Mouse (Mus musculus) thymus, postnatal 4 days (tissue): ENCODE data around the gene Zbtb37.

Experiments
- DNase-seq: peaks from one replicate; pipeline ENCODE4 v3.0.0; 2021

The Zbtb37 gene

DNA sequence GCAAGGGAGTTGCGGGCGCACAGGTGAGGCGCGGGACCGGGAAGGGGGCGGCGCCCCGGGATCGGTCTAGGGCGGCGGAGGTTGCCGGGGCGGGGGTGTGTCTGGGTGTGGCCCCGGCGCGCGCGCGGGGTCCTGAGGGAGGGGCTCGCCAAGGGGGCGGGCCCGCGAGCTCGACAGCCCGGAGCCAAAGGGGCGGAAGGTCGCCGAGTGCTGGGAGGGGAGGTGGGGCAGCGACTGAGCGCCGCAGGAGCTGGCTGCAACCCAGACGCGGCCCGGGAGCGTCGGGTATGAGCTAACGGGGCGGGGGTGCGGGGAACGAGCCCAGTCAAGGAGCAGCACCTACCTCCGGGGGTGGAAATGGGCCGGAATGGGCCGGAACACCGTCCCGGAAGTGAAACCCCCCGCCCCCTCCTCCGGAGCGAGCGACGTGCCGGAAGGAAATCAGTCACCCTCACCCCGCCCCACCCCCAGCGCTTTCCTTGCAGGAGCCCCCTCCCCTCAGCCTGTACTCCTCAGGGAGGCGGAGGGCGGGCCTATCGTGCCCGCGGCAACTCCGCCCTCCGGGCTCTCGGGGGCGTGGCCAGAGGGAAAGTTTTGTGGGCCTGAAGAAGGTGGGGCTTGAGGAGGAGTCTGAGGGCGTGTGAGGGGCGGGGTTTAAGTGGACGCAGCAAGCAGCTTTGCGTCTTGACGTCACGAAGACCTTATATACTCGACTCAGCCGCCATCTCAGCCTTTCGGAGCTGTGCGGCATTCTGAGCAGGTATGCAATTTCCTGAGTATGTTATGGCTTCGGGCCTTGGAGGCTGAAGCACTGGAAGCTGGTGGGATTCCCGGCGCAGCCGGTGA lies at the start of gene Zbtb37:
Gene Zbtb37, minus strand, starts transcription at position 415 of the 846 bp plus-strand sequence.
- peak; percentile 100 for DNase-seq

DNA sequence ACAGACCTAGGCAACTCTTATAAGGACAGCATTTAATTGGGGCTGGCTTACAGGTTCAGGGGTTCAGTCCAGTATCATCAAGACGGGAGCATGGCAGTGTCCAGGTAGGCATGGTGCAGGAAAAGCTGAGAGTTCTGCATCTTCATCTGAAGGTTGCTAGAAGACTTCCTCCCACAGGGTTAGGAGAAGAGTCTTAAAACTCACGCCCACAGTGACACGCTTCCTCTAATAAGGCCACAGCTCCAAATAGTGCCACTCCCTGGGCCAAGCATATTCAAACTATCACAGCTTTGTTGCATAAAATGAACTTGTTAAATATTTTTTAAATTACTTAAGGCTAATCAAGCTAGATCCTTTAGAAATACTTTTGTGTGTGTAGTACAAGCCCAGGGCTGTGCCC lies 42.6 kb upstream of the Zbtb37 start:
- DNase-seq = no peak

DNA sequence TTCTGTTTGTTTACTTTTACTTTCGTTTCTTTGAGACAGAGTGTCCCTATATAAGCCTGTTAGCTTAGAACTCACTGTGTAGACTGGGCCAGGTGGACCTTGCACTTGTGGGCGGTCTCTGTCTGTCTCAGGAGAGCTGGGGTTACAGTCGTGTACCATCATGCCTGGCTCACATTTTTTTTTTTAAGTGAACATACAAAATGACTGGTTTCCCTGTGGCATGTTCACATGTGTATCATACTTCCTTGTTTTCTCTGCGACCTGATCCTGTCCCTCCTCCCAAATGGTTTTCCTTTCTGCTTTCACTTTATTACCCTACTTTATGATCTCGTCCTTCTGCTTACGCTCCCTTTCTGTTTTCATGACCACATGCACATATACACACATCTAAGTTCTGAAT lies 41.6 kb upstream of the Zbtb37 start:
- DNase-seq = no peak

DNA sequence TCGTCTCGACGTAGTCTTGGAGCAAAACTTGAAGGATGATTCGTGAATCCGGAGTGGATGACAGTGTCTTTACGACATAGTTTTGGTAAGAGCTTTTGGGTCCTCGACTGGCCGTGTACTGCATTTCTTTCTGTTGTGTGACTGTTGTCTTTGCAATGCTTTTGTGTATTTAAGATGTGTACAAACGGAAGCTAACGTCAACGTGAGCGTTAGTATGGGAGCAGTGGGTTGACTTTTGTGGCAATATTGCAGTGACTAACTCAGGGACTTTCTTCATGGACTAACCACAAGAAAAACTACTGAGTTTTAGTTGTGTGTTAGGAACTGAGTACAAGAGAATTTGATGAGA lies 36.6 kb upstream of the Zbtb37 start:
- no peak for DNase-seq

DNA sequence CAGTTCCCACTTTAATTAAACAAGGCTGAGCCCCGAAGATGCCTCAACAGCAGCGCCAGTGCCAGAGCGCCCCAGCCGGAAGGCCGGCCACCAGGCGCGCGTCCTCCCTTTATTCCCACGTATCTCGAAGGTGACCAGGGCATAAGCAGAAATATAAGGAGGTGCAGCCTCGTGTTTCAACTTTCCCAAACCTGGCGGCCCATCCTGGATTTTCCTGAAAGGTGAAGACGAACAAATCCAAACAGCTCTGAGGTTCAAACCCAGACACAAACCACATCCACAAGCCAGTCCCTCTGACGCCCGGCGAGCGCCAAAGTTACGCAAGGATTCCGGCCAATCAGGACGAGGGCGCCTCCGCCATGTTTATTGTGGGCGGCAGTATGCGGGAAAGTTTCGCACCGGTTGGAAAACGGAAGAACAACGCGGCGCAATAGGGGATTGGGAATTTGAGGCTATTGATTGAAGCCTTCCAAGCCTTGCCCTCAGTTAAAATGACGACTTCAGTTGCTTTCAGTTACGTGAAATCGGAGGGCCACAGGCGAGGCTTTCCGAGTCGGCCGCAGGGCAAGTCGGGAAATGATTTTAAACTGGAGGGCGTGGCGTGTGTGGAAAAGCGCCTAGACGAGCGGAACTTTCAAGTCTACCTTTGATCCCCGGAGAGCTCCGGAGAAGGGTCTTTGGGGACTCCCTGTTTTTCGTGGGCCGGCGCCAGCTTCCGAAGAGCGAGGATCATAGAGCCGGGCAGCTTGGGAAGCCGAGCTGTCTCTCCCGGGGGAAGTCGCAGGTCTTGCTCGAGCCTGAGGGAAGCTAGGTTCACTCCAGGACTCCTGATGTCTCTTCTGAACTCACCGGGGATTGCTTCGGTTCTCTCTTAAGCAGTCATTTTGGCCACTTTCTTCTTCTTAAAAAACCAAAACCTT lies 36.0 kb upstream of the Zbtb37 start, which contains the start of the genes Dars2 and Cenpl:
Gene Dars2, minus strand, starts transcription at position 307 of the 920 bp plus-strand sequence.
Gene Cenpl, plus strand, starts transcription at position 362 of the 920 bp plus-strand sequence.
- DNase-seq = peak; percentile 92

DNA sequence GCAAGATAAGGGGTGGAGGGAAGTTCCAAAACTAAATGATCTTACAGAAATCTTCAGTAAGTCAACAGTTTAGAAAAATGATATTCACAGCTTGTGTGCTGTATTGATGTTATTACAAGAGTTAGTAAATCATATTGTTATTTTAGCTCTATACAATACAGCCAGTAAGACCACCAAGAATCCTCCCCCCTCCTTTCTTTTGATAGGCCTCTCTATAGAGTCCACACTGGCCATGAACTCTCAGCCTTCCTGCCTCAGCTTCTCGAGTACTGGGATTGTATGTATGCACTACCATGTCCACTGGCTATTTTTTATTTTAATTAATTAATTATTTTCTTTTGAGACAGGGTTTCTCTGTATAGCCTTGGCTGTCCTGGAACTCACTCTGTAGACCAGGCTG lies 28.7 kb upstream of the Zbtb37 start:
- no peak for DNase-seq

DNA sequence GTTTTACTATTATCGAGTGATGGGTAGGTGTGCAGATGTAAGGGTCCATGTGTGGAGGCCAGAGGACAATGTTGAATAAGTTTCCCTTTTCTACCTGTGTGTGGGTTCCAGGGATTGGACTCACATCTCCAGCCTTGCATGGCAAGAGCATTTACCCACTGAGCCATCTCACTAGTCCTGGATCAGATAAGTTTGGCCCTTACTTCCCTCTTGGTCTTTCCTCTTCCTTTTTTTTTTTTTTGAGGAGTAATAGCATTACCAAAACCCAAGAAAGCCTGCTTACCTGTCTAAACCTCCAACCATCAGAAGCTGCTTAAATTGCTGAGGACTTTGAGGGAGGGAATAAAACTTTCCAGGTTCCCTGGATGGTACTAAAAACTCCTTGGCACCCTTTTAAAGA lies 22.5 kb upstream of the Zbtb37 start:
- no peak for DNase-seq

DNA sequence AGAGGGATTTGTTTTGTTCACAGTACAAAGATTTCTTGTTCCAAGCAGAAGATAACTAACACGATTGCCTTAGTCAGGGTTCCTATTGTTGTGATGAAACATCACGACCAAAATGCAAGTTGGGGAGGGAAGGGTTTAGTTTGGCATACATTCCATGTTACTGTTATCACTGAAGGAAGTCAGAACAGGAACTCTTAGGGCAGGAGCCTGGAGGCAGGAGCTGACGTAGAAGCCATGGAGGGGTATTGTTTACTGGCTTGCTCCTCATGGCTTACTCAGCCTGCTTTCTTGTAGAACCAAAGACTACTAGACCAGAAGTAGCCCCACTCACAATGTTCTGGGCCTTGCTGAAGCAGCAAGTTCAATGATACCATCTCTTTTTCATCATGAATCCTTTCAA lies 12.3 kb upstream of the Zbtb37 start:
- no peak for DNase-seq

DNA sequence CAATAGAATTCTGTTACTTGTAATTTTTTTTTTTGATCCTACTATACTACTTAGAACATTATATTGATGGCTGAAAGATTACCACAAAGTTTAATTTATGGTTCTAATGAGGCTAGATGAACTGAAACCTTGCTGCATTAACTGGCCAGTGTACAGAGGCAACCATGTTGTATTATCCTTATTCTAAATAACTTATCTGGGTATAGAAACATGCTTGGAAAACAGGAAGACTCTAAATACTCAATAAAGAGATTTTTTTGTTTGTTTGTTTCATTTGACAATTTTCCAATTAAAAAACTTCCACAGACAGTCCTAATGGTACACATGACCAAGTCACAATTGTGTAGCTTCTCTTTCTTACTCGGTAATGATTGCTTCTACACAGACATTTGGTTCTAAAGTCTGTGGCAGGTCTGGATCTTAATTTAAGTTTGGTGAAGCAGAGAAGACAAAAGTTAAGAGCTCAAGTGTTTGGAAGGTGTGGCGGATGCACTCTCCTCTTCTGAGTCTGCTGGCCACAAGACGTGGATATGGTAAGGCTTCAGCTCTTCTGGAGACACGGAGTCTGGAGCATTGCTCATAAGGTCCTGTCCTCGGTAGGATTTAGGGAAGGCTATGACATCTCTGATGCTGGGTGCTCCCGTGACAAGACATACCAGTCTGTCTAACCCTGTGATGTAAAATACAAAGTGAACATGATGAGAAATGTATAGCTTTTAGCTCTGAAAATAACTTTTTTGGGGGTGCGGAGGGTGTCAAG lies 6.8 kb upstream of the Zbtb37 start:
- DNase-seq = no peak

DNA sequence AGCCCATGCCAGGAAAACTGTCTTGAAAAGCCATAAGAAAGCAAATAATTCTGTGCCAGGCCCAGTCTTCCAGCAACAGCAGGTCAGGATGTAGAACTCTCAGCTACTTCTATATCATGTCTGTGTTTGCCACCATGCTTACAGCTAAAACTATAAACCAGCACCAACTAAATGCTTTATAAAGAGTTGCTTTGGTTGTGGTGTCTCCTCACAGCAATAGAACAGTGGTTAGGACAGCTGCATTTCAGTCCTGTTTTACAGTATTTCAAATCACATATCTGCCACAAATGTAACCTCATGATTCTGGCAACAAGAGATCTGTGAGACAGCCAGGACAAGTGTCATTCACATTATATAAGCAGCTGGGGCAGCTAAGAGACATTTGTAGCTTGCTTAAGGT lies 6.2 kb upstream of the Zbtb37 start:
- DNase-seq = no peak

DNA sequence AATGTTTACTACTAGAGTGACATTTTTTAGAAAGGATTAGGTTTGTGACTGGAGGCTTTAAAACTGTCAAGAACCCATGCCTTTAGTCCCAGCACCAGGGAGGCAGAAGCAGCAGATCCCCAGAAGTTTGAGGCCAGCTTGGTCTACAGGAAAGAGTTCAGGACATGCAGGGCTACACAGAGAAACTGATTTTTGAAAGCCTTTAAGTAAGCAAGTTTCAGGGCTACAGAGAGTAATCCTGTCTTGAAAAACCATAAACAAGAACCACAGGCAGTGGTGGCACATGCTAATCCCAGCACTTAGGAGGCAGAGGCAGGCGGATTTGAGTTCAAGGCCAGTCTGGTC lies 5.7 kb upstream of the Zbtb37 start:
- no peak for DNase-seq

DNA sequence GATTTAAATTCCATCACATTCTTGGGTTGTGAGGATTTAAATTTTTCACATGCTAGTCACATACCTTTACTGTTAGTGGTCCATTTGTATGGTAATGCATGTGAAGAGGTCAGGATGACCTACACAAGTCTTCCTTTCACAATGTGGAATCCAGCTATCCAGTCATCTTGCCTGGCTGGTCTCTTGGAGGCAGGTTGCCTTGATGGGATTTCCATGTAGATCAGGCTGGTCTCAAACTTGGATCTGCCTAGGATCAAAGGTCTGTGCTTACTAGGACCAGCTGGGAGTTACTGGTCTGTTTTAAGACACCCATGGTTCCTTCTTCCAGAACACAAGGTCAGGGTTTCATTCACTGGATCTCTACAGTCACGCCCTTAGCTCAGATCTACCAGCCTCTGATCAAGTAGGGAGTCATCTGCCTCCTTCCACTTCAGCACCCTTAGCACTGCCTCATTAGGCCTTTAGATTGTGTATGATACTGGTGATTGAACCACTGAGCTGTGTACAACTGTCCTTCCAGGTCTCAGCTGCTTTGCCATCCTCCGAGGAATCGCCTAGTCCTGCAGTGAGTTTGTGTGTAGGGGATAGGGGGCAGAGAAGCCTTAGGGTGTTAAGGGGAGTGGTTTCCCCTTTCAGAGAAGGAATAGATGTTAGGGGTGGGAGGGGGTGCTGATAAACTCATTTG lies 5.2 kb upstream of the Zbtb37 start:
- no peak for DNase-seq

DNA sequence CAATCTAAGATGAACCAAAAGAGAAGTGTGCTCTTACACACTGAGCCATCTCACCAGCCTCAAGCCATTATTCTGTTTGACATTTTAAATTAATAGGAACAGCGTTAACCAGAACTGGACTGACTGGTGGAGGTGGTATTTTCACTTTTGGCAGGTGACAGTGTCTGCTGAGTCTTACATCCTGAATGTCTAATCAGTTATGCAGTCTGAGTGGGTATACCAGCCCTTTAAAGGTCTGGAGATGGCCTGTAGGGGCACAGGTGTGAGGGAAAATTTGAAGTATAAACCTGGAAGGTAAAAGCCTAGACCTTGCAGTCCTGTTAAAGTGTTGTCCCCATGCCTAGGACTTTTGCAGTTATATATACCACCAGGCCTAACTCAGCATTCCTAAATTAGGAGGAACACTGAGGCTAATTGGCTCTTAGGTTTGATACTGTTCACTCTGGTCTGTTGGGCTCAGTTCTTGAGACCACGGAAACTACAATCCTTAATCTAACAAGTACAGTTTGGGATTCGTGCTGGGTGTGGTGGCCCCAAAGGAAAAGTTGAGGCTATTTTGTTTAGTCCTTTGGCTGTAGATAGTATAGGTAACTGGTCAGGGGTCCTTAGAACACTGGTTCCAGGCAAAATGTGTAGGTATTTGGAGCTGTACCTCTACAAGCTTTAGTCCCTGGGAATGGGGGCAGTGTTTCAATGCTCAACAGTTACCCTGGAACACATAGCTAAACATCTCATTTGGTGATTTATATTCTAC lies 4.5 kb upstream of the Zbtb37 start:
- no peak for DNase-seq

DNA sequence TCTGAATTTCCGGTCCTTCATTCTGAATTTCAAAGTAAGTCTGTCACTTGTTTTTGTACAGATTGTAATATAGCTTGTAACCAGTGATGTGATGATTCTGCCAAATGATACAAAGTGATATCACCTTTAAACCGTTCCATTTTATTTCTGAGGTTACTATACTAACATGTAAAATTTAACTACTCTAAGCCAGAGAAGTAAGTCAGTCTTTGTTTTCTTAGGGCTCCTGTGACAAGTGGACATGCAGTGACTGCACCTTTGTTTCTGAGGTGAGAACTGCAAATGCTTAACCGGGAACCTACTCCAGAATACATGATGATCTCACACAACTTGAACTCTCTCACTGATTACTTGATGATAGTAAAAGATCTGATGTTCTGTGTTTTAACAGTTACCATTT lies 3.4 kb upstream of the Zbtb37 start:
- DNase-seq = no peak

DNA sequence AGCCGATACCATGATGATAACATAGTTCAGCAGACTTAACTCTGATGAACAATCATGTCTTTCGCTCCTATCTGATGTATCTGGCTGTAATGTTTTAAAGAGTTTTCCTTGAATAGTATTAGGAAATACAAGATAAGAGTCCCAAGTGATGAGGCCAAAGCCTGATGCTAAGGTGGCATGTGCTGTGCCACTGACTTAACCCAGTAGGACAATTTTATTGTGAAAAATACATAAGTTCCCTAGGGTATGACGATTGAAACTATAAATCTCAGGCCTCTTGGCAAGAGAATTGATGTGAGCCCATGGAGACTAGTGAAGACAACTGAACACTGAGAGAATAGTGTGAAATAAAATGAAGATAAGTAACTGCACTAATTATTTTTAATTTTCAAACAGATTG lies 3.0 kb upstream of the Zbtb37 start:
- no peak for DNase-seq

DNA sequence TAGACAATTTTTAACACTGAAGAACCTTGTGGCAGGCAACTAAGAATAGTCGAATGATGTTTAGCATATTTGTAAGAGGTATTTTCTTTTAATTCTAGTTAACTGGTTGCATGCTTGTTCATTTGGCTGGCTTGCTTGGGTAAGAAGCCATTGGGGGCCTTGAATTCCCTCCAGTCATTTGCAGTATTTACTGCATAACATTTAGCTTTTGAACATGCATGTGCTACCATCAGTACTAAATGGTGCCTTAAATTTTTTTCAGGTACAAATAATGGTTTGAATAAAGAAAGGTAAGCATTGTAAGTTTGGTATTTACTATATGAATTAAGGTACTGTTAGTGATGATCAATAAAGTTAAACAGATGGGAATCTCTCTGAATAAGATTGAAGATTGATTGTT lies 2.4 kb upstream of the Zbtb37 start:
- DNase-seq = no peak

DNA sequence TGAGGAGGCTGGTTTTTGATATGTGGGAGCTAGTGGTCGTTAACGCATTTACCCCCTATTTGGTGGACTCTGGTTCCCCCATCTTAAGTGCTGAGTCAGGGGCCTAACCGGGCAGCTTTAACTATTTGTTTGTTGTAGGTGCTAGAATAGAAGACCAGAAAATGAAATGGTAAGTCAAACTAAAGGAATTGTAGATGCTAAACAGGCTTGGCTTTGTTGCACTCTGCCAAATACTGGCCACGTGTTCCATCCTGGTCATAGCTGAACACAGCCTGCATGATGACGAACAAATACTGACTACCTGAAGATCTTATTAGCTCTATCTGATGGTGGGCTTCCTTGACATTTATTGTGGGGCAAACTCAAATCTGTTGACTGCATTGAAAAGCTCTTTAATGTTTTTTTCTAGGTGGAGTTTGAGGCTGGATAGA lies 1.8 kb upstream of the Zbtb37 start:
- DNase-seq = no peak

DNA sequence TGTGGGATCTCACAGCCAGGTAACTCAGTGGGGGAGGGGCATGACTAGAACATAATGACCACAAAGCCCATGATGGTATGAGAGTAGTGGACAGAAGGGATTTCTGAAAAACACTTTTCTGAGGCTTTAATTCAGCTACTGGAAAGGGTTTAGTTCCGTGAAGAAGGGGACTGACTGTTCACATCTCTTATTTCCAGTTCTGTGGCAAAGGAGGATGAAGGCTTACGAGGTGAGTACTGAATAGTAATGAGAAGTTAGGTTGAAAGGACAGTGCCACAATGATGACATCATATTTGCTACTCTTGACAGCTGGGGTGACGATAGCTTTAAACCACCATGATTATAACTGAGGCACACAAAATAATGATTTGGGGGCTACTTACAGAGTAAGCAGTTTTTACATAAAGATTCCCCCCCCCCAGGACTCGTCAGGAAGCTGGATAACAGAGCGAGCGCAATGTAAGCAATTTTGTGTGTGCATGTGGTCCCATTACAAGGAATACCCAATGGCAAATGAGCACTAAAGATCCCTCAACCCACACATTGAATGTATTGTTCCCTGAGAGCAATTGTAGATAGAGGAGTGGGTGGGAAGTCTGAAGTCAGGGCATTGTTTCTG lies 1.2 kb upstream of the Zbtb37 start:
- peak; percentile 21 for DNase-seq

DNA sequence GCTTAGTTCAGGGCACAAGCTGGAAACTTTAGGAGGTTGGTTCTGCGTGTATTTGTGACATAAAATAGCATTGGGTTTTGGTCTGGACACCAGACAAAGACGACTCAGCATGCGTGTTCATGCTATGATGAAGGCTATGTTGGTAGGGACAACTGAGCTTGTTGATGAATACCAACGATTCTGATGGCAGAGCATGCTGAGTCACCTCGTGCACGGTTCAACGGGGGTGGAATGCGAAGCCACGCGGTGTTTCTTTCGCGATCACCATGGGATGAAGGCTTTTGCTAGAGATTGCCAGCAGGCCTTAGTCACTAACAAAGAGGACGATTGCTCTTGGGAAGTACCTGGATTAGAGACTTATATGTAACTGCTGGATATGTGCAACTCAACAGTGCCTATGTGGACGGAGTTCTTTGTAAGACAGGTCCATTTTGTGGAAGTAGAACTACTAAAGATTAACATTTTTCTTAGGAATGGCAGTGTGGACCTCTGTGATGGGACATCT lies 684 bp upstream of the Zbtb37 start:
- DNase-seq = peak; percentile 66

DNA sequence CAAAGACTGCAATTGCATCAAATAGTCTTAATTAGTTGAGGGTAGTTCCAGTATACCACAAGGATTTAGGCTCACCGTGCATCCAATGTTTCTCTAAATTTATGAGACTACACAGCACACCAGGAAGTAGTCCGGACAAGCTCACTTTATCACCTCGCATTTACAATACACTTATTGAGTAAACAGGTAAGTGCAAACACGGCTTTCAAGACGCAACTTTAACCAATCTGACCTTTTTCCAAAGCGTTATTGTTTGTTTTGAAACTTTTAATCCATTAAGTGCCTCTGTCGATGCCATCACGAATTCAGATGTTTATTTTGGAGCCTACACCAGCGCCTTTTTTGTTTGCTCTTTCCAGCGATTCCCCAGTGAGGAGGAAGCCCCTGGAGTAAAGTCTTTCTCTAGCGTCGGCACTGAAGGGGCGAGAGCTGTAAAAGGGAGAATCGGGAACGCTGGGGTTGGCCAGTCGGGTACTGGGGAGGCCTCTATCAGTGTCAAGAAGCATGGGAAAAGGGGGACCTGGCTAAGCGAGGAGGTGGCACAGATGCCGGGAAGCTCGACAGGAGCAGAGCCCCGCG lies 704 bp downstream of the Zbtb37 start:
- DNase-seq = no peak

DNA sequence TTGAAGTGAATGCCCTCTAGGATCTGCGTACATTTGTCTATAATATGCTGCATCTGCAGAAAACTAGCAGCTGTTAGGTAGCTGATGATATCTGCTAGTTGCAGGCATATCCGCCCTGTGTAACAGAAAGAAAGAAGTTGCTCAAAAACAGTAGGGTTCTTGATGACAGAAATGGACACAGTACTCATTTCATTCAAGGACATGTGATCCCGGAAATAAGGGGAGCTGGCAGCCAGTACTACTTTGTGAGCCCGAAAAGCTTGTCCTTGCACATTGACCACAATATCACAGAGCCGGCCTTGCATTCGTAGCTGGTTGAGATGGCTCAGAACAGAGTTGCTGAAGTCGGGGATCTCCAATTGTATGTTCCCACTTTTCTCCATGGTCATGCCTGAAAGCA lies 2.3 kb downstream of the Zbtb37 start:
- no peak for DNase-seq
